Mouse (Mus musculus): ENCODE measurements at regions not wholly inside any gene's neighbourhood (a gene's known extent, or its start where the extent isn't known, plus 50 kb on each side); places are given as distances from the start of the nearest gene placed in this dataset.

DNA sequence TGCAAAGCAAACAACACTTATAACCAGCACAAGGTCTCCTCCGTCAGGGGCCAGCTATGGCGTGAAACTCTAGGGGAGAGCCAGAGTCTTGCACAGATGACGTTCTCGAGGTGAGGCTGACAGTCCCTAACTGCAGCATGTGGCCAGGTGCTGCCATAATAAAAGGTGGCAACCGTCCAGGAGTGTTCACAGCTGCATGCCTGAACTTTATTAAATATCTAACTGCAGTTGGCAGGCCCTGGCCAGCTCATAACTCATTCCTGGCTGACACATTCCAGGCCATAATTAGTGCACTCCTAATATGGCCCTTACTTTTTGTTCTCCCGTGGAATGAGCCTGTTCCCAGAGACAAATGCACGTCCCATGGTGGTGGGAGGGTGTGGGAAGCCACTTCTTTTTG, 169.6 kb downstream of the Gas1 start:
- no peak for DNase-seq (ENCODE audit: low read depth, low spot score)

DNA sequence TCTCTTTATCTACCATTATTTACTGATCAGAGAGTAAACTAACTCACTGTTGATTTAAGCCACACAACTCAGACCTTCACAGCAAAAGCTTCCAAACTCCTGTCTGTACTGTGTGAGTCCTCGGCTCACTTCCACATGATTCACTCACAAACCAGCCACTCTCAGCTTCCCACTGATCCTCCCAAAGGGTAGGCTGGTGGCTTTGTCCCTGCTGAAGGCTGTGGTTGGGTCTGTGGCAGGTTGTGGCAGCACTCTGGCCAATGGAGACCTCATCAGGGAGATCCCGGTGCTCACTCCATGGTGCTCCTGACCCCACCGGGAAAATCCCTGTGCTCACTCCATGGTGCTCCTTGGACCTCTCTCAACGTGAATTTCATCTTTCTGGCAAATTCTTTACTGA, 170.1 kb downstream of the Gas1 start:
- DNase-seq (ENCODE audit: low read depth, low spot score), result no peak

DNA sequence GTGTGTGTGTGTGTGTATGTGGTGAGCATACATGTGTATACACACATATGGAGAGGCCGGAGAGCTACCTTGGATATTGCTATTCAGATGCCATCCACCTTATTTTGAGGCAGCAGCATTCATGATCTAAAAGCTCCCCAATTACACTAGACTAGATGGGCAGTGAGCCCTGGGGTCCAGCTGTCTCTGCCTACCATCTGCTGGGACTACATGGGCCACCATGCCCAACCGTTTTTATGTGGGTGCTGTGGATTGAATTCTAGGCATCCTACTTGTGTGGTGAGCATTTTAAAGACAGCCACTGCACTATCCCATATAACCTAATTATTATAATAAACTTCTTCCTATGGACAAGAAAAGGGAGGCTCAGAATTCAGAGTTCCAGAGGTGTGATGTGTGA, 172.6 kb downstream of the Gas1 start:
- no peak for DNase-seq (ENCODE audit: low read depth, low spot score)

DNA sequence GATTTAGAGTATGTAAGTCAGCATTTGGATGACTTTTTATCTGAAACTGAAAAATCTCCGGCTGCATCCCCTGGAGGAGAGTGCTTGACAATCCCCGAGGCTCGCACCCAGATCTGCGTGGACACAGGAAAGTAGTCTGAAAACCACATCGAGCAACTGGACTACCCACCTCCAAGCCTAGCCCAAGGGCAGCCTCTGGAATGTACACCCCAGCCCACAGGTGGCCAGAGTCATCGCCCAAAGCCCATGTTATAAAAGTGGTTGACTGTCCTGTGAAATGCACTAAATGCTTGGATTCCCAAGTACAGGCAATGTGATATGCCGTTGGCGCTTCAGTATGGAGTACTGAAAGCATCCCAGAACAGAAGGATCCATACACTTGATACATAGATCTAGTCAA, 175.1 kb downstream of the Gas1 start:
- no peak for DNase-seq (ENCODE audit: low read depth, low spot score)

DNA sequence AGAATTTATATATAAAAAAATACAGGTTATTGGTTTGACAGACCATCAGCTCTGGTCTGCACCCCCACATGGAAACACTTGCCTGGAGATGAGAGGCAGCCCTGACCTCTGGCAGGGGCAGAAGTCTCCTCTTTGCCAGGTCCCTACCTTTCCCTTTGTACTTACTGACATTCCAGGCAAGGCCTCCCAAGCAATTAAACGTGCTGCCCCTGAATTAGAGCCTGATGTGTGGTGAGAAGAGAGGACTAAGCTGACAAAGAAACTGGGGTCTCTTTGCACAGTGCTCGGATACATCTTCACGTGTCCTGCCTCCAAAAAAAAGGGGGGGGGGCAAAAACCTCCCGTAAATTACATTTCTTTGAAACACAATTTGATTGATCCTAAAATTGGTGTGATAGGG, 175.5 kb downstream of the Gas1 start:
- DNase-seq (ENCODE audit: low read depth, low spot score), result no peak

DNA sequence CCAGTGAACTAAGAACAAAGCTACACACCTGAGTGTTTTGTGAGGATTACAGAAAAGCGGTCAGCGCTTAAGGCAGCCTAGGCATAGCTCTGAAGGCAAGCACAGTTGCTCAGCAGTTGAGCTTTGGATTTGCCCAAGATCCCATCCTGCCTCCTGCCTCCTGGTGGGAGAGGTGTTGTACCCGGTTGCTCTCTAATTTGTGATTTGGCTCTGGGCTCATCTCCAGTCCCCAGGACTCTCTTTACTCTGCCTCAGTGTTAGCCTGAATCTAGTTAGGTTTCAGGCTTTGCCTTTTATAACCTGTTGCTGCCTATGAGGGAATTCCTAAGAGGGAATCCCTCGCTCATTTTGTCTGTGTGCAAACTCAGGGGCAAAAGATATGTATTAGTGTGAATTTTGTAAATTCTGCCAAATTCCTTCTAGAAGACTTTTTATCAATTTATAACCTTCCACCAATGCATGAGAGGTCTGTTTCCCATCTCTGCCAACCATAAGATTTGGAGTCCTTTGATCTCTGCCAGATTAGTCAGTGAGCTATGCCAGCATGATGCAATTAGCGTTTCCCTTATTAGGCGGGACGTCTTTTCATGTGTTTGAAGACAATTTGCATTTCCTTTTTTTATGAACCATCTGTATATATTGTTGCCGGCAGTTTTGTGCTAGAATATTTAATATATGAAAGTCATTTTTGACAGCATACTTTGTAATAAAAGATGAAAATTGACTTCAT, 176.4 kb downstream of the Gas1 start:
- DNase-seq (ENCODE audit: low read depth, low spot score), result no peak

DNA sequence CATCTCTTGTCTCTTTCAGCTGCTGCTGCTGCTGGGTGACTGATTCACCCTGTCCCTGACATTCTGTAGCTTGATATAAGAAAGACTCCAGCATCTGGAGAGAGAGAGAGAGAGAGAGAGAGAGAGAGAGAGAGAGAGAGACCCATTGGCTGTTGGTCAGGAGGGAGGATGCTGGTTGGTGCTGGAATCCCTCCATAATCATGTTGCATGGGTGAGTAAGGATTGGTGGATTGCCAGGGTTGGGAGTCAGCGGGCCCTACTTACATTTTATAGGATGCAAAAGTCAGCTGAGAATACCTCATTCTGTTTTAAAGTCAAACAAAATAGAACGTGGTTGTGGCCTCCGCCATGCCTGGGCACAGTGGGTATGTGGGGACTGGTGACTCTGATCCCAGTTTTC, 174.5 kb upstream of the Tut7 start:
- no peak for DNase-seq (ENCODE audit: low read depth, low spot score)

DNA sequence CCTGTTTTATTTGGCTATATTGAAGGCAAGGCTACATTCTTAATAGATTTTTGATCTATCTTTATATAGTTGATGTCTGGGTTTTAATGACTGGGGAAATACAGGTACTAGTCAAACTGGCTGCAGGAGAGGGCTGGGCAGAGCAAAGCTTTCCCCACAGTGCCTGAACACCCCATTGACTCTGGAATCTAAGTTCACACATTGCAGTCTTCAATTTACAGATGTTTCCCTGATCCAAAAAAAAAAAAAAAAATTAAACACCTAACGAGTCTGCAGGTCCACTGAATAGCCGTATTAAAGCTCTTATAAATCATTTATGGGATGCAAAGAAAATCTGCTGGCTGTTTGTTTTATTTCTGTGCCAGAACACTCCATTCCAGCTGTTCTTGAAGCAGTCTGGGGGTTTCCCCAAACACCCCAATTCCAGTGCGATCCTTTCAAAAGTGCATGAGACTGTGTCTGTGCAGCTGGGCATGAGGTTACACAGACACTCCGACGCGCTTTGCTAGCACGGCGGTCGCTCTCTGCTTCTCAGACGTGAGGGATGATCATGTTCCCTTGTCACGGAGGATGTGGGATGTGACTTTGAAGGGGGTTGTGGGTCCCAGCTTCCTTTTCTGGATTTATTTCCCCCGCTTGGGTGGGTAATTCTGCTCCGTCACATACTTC, 173.3 kb upstream of the Tut7 start:
- DNase-seq (ENCODE audit: low read depth, low spot score), result no peak

DNA sequence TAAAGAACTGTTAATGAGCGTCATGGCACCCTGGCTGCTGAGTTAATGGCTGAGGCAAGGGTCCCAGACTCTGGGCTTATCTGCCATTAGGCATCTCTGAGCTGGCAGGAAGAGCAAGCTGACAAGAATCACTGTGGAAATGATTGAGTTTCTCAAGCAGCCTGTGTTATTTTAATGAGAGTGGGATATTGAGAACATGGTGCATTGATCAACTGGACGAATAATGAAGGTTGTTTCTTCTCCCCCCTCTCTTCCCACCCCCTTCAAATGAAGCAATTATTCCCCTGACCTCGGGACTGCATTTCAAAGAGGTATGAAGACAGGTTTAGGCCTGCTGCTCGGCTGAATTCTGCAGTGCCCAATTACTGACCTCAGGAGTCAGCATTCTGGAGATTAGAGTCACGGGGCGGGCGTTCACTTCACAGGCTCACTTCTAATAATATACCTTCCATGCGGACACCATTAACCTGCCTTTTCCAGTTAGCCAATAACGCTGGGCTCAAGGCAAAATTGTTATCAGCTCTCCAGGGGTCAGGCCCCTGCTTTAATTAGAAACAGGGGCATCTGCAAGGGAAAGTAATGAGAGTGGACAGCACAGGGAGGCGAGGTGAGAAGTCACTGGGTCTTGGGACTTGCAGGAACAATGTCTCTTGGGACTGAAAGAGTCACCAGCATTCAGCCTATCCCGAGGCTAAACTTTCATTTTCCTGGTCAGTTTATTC, 170.0 kb upstream of the Tut7 start:
- DNase-seq (ENCODE audit: low read depth, low spot score), result no peak

DNA sequence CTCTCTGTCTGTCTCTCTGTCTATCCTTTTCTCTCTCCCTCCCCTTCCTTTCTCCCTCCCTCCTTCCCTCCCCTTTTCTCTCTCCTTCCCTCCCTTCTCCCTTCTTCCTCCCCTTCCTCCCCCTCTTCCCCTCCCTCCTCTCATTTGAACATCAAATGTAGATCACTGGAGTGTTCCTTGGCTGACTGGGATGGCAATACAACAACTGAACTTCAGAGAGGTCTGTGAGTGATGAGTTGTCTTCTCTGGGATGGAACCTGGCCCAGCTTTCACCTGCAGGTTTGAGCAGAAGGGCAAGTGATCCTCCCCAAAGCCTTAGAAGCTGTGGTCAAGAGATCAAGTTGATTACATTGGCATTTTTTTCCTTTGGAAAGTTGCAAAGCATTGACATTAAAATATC, 169.4 kb upstream of the Tut7 start:
- DNase-seq (ENCODE audit: low read depth, low spot score), result no peak

DNA sequence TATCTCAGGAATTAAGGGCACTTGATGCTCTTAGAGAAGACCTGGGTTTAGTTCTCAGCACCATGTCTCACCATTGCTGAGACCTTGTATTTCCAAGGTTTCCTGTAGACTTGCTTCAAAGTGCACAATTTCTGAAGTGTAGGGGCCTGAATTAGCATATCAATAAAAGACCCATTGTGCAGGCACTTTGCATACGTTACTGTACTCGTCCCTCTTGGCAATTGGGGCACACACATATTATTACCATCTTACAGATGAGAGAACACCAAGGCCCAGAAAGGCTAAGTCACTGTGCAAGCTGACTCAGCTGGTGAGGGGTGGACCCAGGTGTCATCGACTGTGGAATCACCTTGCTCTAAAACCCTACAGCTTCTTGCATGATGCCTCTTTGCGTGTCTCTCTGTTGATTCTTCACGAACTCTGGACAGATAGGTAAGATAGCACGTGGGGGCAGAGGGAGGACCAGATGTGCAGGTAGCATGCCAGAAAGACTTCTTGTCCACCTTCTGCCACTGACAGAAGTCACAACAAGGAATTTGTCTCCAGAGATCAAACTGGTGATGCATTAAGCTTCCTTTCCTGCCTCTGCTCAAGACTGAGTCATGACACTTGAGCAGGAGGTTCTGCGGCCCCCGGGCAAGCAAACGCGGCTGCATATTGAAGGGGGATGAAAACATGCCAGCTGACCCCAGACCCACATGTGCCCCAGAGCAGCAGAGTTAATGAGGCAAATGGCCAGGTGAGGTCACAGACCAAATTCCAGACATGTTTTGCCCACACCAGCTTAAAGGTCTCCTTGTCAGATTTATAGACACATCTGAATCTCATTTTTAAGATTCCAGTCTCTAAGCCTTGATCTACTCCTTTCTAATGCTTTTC, 167.7 kb upstream of the Tut7 start:
- DNase-seq (ENCODE audit: low read depth, low spot score), result no peak

DNA sequence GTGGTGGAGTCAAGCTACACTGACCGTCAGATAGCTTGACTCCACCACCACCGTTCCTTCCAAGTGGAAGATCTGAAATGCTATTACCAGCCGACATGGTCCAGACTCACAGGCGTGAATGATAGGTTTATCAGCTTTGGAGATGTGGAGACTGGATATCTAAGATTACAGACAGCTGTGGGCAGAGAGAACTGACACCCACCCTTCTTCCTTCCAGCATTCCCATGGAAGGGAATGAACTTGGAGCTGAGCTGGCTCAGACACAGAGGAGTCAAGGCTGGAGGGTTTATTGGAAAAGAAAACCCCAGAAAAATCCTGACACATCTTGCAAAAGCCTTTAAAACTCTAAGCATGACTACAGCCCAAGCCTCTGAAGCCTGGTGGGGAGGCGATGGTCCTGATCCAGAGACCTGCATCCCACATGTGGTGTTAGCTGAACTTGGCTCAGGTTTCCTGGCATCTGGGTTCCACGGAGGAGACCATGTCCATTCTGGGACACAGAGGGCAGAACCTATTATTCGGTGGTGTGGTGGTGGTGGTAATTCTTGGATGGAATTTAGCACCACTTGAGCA, 165.5 kb upstream of the Tut7 start:
- no peak for DNase-seq (ENCODE audit: low read depth, low spot score)

DNA sequence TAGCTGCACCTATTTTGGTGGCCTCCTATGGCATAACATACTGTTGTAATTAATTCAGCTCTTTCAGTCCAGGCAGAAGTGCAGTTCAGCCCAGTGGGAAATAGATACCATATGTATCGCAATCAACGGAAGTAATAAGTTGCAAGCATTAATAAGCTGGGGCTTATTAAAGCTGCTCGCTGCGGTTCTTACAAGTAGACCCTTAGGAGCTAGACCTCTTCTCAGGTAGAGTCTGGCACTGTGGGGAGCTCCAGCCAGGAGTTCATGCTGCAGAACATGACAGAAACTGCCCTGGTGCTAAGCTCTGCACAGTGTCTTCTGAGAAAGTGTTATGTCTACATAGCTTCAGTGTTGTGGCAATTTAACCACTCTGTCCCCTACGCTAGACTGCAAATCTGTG, 153.5 kb upstream of the Tut7 start:
- no peak for DNase-seq (ENCODE audit: low read depth, low spot score)

DNA sequence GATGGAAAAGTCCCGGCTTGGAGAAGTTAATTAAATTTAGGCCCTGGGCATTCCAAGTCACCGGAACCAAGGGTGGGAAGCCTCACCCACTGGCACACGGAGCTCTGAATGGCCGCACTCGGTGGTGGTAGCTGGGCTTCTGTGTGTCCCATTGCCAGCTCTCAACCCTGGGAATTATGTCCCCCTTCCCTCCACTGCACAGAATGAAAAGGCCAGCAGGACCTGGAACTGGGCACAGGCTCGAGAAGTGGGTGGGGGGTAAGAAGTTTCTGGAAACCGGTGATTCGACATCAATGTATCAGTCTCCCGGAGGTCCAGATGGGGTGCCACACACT, 149.1 kb upstream of the Tut7 start:
- DNase-seq (ENCODE audit: low read depth, low spot score), result no peak

DNA sequence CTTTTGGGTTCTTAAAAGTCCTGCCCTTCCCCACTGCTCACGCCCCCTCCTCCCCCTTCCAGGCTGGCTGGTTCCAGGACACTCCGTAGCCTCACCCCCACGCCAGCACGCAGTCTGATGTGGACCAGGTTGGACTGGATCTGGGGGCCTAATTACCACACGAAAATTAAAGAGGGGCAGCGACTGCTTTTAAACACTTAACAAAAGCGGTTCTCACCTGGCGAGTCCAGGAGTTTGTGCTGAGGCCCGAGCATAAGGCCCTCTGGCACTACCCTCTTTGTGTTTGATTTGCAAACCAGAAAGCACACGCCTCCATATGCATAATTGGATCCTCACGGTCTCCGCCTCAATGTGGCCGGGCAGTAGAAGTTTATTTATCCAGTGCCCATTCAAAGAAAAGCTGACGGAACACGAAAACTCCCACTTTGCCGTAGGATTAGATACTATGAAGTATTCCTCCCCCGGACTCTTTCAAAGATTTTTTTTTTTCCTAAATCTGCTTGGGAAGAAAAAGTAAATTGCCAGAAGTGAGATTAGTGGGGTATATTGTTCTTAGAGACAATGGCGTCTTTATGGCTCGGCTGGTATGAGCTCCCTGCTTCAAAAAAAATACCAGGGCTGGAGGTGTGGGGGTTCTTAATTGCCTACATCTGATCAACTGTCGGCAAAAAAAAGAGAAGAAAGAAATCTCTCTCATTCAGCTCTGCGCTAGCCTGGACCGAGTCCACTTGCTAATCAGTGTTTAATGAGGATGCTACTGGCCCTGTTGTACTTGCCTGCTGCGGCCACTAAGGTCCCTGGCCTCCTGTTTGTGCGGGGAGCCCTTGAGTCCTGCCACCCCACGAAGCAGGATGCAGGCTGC, 148.5 kb upstream of the Tut7 start:
- no peak for DNase-seq (ENCODE audit: low read depth, low spot score)

DNA sequence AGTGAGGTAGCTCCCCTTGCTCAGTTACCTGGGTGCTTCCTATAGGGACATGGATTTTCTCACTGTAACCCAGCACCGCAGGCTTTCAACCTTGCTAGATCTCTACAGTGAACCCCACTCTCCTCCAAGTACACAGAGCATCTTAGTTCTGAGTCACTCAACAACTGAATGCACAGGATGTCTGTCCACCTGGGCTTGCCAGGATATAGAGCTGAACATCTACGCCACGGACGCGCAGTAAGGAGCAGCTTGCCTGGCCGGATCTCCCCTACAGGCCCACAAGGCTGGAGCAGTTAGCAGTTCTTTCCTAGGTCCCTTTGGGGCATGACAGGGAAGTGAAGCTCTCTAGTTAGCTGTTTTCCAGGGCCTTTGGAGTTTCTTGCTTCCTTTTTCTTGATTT, 147.5 kb upstream of the Tut7 start:
- no peak for DNase-seq (ENCODE audit: low read depth, low spot score)

DNA sequence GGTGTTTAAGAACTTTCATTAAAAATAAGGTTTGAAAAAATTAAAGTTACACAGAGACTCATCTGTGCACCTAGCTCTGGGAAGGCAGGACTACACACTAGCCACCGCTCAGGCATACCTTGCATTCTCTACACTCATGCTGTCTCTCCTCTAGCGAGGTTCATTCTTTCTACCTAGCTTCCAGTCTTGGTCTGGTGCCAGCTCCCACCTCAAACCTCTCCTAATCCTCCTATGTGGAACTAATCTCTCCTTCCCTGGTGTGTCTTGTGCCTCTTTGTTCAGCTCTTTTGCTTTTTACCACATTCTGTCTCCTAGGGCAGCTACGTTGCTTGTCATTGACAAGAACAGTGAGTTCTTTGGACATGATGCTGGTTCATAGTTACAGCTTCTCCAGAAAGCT, 146.5 kb upstream of the Tut7 start:
- no peak for DNase-seq (ENCODE audit: low read depth, low spot score)

DNA sequence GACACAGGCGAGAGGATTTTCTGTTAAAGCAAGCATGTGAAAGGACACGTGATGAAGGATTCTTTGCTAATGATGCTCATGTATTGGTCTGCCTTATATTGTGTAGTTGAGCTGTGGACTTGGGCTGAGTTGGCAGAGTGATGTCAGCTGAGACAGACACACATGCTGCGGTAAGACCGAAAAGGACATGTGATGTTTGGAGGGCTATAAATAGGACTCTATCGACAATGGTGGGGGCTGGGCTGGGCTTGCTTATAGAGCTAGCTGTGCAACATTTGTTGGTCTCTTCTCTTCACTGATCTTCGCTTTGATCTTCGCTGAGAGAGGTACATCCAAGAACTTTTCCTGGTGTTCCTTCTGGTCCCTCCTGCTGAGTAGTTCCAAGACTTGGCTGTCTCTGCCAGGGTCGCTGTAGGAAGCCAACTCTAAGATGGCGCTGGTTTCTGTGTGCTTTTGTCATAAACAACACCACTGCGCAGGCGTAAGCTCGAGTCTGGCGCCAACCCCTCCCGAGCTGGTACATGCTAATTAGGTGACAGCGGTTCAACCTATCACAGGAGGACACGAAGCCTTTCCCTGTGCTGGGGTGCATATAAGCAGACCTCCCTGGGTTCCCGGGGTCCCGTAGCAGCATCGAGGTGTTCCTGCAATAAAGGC, 145.8 kb upstream of the Tut7 start:
- no peak for DNase-seq (ENCODE audit: low read depth, low spot score)

DNA sequence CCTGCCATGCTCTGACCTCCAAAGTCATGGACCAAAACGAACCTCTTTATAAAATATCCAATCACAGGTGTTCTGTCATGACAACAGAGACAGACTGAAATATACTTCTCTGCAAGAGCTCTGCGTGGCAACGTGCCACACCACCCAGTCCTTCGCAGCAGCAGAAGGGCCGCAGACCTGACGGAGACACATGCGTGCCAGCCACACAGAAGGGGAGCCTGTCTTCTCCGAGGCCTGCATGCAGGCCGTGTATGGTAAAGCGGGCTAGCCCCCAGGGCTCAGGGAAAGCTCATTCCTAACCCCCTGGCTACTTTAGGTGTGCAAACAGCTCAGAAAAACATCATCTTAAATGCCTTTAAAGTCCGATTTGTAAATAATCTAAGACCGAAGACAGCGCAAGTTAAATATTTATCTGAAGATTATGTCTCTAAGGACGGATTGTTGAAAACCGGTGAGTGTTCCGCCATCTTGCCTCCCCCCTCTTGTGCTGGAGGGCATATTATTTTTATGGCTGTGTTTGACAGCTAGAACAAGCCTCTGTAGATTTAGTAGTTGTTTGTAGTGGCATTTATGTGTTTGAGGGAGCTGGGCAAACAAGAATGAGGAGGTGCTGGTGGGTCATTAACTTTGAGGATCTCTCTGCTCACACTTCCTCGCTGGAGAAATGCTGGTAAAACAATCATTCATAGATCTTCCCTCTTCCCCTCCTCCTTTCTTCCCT, 143.7 kb upstream of the Tut7 start:
- no peak for DNase-seq (ENCODE audit: low read depth, low spot score)

DNA sequence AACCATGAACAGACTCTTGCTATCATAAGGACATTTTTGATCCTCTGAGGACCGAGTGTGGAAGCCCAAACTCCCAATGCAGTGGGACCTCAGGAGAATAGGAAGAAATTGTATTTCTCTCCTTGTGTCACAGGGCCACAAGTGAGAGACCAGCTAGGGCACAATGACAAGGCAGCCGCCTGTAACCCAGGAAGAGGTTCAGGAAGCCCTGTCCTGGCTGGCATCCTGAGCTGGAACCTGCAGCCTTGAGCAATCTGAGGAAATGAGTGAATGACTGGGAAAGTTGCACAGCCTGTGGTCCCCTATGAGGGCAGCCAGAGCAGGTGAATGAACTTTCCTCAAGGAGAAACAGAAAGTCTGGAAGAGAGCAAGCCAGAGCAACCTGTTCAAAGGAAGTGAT, 142.0 kb upstream of the Tut7 start:
- DNase-seq (ENCODE audit: low read depth, low spot score), result no peak
